Mouse (Mus musculus): ENCODE measurements at regions not wholly inside any gene's neighbourhood (a gene's known extent, or its start where the extent isn't known, plus 50 kb on each side); places are given as distances from the start of the nearest gene placed in this dataset.
"Not testable (repeated sequence)": the region's sequence is repeated elsewhere in the genome, so short reads cannot be mapped to it uniquely, and the experiment has no call there.

GRCm38 (mm10) chr3:6100863-6101262 lies 350.3 kb downstream of the Gm8797 start:
- no peak for ATAC-seq (replicated peaks in 1 of 2; ENCODE audit: insufficient read depth in 1 of 2, low FRiP score in 2 of 2, low TSS enrichment in 1 of 2, low read depth in 1 of 2, poor library complexity in 2 of 2, severe bottlenecking in 2 of 2)

DNA sequence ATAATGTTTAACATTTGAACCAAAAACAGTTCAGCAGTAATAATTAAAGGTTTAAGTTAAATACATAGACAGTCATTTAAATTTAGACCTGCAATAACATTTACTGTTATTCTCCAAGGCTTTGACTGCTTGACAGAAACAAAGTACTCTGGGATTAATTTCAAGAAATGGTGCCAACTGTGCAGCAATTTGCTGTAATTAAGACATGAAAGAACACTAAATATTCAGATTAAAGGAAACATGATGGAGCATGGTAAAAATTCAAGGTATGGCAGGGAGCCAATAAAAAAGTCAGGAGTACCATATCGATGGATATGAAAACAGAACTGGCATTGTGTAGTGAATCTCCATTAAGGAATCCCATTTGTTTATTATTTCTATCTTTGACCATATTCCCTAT lies 352.3 kb downstream of the Gm8797 start:
- no peak for ATAC-seq (replicated peaks in 1 of 2; ENCODE audit: insufficient read depth in 1 of 2, low FRiP score in 2 of 2, low TSS enrichment in 1 of 2, low read depth in 1 of 2, poor library complexity in 2 of 2, severe bottlenecking in 2 of 2)

- no peak for ATAC-seq (replicated peaks in 1 of 2; ENCODE audit: insufficient read depth in 1 of 2, low FRiP score in 2 of 2, low TSS enrichment in 1 of 2, low read depth in 1 of 2, poor library complexity in 2 of 2, severe bottlenecking in 2 of 2)
These were observed 356.1 kb downstream of the Gm8797 start for GRCm38 (mm10) chr3:6106659-6107058.

- ATAC-seq (replicated peaks in 1 of 2; ENCODE audit: insufficient read depth in 1 of 2, low FRiP score in 2 of 2, low TSS enrichment in 1 of 2, low read depth in 1 of 2, poor library complexity in 2 of 2, severe bottlenecking in 2 of 2): no peak
These were observed 357.0 kb downstream of the Gm8797 start for GRCm38 (mm10) chr3:6107377-6108155.

DNA sequence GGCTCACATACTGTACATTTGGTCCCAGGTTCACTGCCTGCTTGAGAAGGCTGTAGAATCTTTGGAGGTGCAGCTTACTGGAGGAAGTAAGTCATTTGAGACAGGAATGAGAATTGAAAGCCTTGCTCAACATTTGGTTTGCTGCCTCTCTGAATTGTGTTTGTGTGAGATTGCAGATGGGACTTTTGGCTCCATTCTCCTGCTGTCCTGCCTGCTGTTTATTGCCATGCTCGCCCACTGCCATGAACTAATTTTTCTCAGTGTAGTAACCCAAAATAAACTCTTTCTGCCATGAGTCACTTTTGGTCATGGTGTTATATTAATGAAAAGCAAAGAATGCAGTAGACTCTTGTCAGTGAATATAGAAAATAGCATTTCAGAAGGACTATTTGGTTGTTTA lies 368.1 kb downstream of the Gm8797 start:
- ATAC-seq (replicated peaks in 1 of 2; ENCODE audit: insufficient read depth in 1 of 2, low FRiP score in 2 of 2, low TSS enrichment in 1 of 2, low read depth in 1 of 2, poor library complexity in 2 of 2, severe bottlenecking in 2 of 2): no peak

DNA sequence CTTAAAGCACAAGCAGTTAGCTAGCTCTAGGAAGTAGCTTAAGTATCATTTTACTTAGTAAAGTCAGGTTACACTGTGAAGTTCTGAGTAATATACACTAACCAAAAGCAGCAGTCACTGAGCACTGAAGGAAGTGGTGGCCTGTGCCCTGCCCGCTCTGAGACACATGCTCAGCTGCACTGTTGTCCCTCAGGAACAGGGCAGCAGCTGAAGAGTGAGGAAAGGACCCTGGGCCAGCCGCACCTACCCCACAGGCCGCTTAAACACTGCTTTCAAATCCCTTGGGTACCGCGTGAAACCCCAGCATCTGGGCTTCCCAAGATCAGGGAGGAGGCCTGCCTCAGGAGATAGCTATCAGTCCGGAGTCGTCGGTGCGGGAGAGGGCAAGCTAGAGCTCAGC lies 385.1 kb downstream of the Gm8797 start:
- ATAC-seq (replicated peaks in 1 of 2; ENCODE audit: insufficient read depth in 1 of 2, low FRiP score in 2 of 2, low TSS enrichment in 1 of 2, low read depth in 1 of 2, poor library complexity in 2 of 2, severe bottlenecking in 2 of 2): not testable (repeated sequence)

GRCm38 (mm10) chr3:6137374-6137773 lies 386.8 kb downstream of the Gm8797 start:
- no peak for ATAC-seq (replicated peaks in 1 of 2; ENCODE audit: insufficient read depth in 1 of 2, low FRiP score in 2 of 2, low TSS enrichment in 1 of 2, low read depth in 1 of 2, poor library complexity in 2 of 2, severe bottlenecking in 2 of 2)

- ATAC-seq (replicated peaks in 1 of 2; ENCODE audit: insufficient read depth in 1 of 2, low FRiP score in 2 of 2, low TSS enrichment in 1 of 2, low read depth in 1 of 2, poor library complexity in 2 of 2, severe bottlenecking in 2 of 2): no peak
These were observed 423.2 kb downstream of the Gm8797 start for GRCm38 (mm10) chr3:6173775-6174174.

GRCm38 (mm10) chr3:6182533-6182932 lies 431.9 kb downstream of the Gm8797 start:
- ATAC-seq (replicated peaks in 1 of 2; ENCODE audit: insufficient read depth in 1 of 2, low FRiP score in 2 of 2, low TSS enrichment in 1 of 2, low read depth in 1 of 2, poor library complexity in 2 of 2, severe bottlenecking in 2 of 2): no peak

- no peak for ATAC-seq (replicated peaks in 1 of 2; ENCODE audit: insufficient read depth in 1 of 2, low FRiP score in 2 of 2, low TSS enrichment in 1 of 2, low read depth in 1 of 2, poor library complexity in 2 of 2, severe bottlenecking in 2 of 2)
These were observed 432.8 kb downstream of the Gm8797 start for GRCm38 (mm10) chr3:6183400-6183799.

- ATAC-seq (replicated peaks in 1 of 2; ENCODE audit: insufficient read depth in 1 of 2, low FRiP score in 2 of 2, low TSS enrichment in 1 of 2, low read depth in 1 of 2, poor library complexity in 2 of 2, severe bottlenecking in 2 of 2): peak in 1 of 2 experiments; percentile 27; a peak in 2 of 4 replicates
These were observed 415.6 kb downstream of the 1700008P02Rik start for GRCm38 (mm10) chr3:6204656-6205055.

DNA sequence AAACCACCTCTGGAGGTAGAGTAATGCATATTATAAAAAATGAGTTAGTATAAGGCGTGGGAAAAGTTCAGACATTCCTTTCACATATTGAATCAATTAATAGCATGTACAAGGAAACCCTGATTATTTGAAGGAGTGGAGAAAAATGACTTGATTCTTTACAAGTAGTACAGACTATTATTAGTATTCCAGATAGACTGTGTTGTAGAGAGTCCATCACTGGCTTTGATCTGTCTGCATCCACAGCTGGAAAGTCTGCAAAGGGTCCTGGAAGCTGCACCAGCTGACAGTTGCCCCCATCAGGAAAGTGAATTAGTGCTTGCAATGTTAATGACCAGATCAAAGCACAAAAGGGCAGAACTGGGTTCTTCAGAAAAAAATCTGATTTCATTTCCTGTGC lies 391.6 kb downstream of the 1700008P02Rik start:
- ATAC-seq (replicated peaks in 1 of 2; ENCODE audit: insufficient read depth in 1 of 2, low FRiP score in 2 of 2, low TSS enrichment in 1 of 2, low read depth in 1 of 2, poor library complexity in 2 of 2, severe bottlenecking in 2 of 2): no peak
